Mouse (Mus musculus): ENCODE measurements around the gene Galk2. TPM values are rescaled to one million over a fixed set of nuclear protein-coding genes. Genes with fewer than 3 reads are reported as not detected.

Gene Galk2
- total RNA-seq, 2 experiments from 2014 or later: 26.9 to 27.1 TPM

GRCm38 (mm10) chr2:125896355-125896754 lies 37.4 kb downstream of the Galk2 start:
- no peak for DNase-seq (ENCODE audit: low spot score in 2 of 2)

- DNase-seq (ENCODE audit: low spot score in 2 of 2): no peak
Observed at GRCm38 (mm10) chr2:125900797-125901410, 42.0 kb downstream of the Galk2 start.

- DNase-seq (ENCODE audit: low spot score in 2 of 2): no peak
Observed at GRCm38 (mm10) chr2:125901426-125901825, 42.5 kb downstream of the Galk2 start.

GRCm38 (mm10) chr2:125906407-125907066 lies 47.6 kb downstream of the Galk2 start:
- DNase-seq (ENCODE audit: low spot score in 2 of 2): no peak

GRCm38 (mm10) chr2:125907580-125908255 lies 48.8 kb downstream of the Galk2 start:
- DNase-seq (ENCODE audit: low spot score in 2 of 2): no peak

- no peak for DNase-seq (ENCODE audit: low spot score in 2 of 2)
Observed at GRCm38 (mm10) chr2:125914167-125914566, 55.3 kb downstream of the Galk2 start.

- DNase-seq (ENCODE audit: low spot score in 2 of 2): no peak
Observed at GRCm38 (mm10) chr2:125914713-125915112, 55.8 kb downstream of the Galk2 start.

- DNase-seq (ENCODE audit: low spot score in 2 of 2): no peak
Observed at GRCm38 (mm10) chr2:125916652-125917296, 57.9 kb downstream of the Galk2 start.

- DNase-seq (ENCODE audit: low spot score in 2 of 2): no peak
Observed at GRCm38 (mm10) chr2:125917297-125917679, 58.4 kb downstream of the Galk2 start.

- DNase-seq (ENCODE audit: low spot score in 2 of 2): no peak
Observed at GRCm38 (mm10) chr2:125921273-125921672, 62.4 kb downstream of the Galk2 start.

GRCm38 (mm10) chr2:125922149-125922548 lies 63.2 kb downstream of the Galk2 start:
- DNase-seq (ENCODE audit: low spot score in 2 of 2): no peak

GRCm38 (mm10) chr2:125922877-125923276 lies 64.0 kb downstream of the Galk2 start:
- DNase-seq (ENCODE audit: low spot score in 2 of 2): no peak

- DNase-seq (ENCODE audit: low spot score in 2 of 2): no peak
Observed at GRCm38 (mm10) chr2:125923346-125923745, 64.4 kb downstream of the Galk2 start.

GRCm38 (mm10) chr2:125924554-125924953 lies 65.6 kb downstream of the Galk2 start:
- DNase-seq (ENCODE audit: low spot score in 2 of 2): no peak

- DNase-seq (ENCODE audit: low spot score in 2 of 2): no peak
Observed at GRCm38 (mm10) chr2:125925081-125925480, 66.2 kb downstream of the Galk2 start.

- DNase-seq (ENCODE audit: low spot score in 2 of 2): no peak
Observed at GRCm38 (mm10) chr2:125929396-125929795, 70.5 kb downstream of the Galk2 start.

- no peak for DNase-seq (ENCODE audit: low spot score in 2 of 2)
Observed at GRCm38 (mm10) chr2:125929872-125930271, 71.0 kb downstream of the Galk2 start.

GRCm38 (mm10) chr2:125931193-125931592 lies 72.3 kb downstream of the Galk2 start:
- DNase-seq (ENCODE audit: low spot score in 2 of 2): no peak

- no peak for DNase-seq (ENCODE audit: low spot score in 2 of 2)
Observed at GRCm38 (mm10) chr2:125932734-125933133, 73.8 kb downstream of the Galk2 start.

- no peak for DNase-seq (ENCODE audit: low spot score in 2 of 2)
Observed at GRCm38 (mm10) chr2:125933977-125934376, 75.1 kb downstream of the Galk2 start.

GRCm38 (mm10) chr2:125936396-125936795 lies 77.5 kb downstream of the Galk2 start:
- DNase-seq (ENCODE audit: low spot score in 2 of 2): no peak

Data from layer of hippocampus, postnatal 10 days (tissue).